1 mouse cellular context compared by ENCODE assay signal in the genomic region with DNA sequence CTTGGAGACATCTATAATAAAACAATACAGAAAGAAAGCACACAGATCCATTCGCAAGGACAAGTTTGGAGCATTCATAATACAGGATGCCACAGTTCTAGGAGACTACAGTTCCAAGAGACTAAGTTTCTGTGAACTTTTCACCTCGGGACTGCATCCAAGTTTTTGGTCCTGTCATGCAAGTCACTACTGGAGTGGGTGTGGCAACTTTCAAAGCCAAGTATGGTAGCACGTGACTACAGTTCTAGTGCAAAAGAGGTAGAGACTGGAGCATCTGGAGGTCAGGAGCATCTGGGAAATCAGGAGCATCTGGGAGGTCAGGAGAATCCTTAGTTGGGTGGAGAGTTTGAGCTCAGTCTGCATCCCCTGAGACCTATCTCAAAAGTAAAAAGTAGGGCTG.
TF ChIP-seq lines count a peak whose summit lies in the region.

No protein-coding gene starts in this region.

TF ChIP-seq in MEL, 35 proteins besides CTCF, POLR2A, EP300 and RAD21:
- TF ChIP-seq USF1 (IDR thresholded peaks at IDR 0.05; ENCODE audit: low read depth, low read length), result peak; percentile 55
- no peak for TF ChIP-seq CHD1 (IDR thresholded peaks at IDR 0.05; ENCODE audit: low read depth, low read length)
